Mouse (Mus musculus) forebrain, embryonic 16.5 days (tissue): ENCODE data around the gene Acsbg1. TPM values are rescaled to one million over a fixed set of nuclear protein-coding genes. Genes with fewer than 3 reads are reported as not detected.
A peak's percentile ranks its signal among the peaks of the same experiment; 100 is the strongest.

ENCODE experiments used
- ATAC-seq: fragments of 200-750 bp; cut with Nextera tagmentation; 2 replicates; pipeline ENCODE4 v1.8.0; 2017; ENCODE audit warnings: mild to moderate bottlenecking, moderate library complexity
- H3K27ac ChIP-seq: fragments of 300-500 bp; sonication (generic); 2 replicates; pipeline ENCODE4 v1.5.1; 2014; ENCODE audit warnings: low read length, control low read depth
- H3K27me3 ChIP-seq: fragments of 300-500 bp; sonication (generic); replicated peaks from 2 replicates; pipeline ENCODE4 v1.6.1; 2014; ENCODE audit warnings: low read length; ENCODE audit not compliant: control insufficient read depth, insufficient read depth
- H3K36me3 ChIP-seq: fragments of 300-500 bp; sonication (generic); 2 replicates; pipeline ENCODE4 v1.6.1; 2014; ENCODE audit not compliant: control insufficient read depth, insufficient read depth
- H3K4me1 ChIP-seq: fragments of 300-500 bp; sonication (generic); replicated peaks from 2 replicates; pipeline ENCODE4 v1.6.1; 2014; ENCODE audit warnings: low read length; ENCODE audit not compliant: control insufficient read depth, insufficient read depth
- H3K4me2 ChIP-seq: fragments of 300-500 bp; sonication (generic); 2 replicates; pipeline ENCODE4 v1.6.1; 2014; ENCODE audit warnings: mild to moderate bottlenecking, low read length, control low read depth
- H3K4me3 ChIP-seq: fragments of 300-500 bp; sonication (generic); replicated peaks from 2 replicates; pipeline ENCODE4 v1.5.1; 2014; ENCODE audit warnings: mild to moderate bottlenecking, low read length, control low read depth
- H3K9ac ChIP-seq: fragments of 300-500 bp; sonication (generic); replicated peaks from 2 replicates; pipeline ENCODE4 v1.6.1; 2014; ENCODE audit warnings: low read depth, low read length, control low read depth
- H3K9me3 ChIP-seq: fragments of 300-500 bp; sonication (generic); 2 replicates; pipeline ENCODE4 v1.6.1; 2016; ENCODE audit warnings: low read length; ENCODE audit not compliant: control insufficient read depth
- WGBS: fragments of 180-500 bp; shearing (Covaris S2); extraction: QIAGEN DNeasy Blood & Tissue Kit; methylation state at CpG from one replicate; pipeline ENCODE4 v1.1.7; 2014; 5-methylcytosine and 5-hydroxymethylcytosine counted together
- polyA plus RNA-seq: library from polyadenylated mRNA; unstranded; fragments of >200 nt; fragmentation: Nextera tagmentation; extraction: Ambion mirVana; gene quantifications from 2 replicates; pipeline ENCODE4 v1.2.1, GENCODE M21; 2015

The Acsbg1 gene
- polyA plus RNA-seq, 1 experiment from 2014 or later: 19.5 TPM

- 63% methylated on average over 5 of the region's 5 CpGs for WGBS
- ATAC-seq: no peak
Observed at GRCm38 (mm10) chr9:54637510-54638314, 24.0 kb downstream of the Acsbg1 start.

GRCm38 (mm10) chr9:54633401-54633800 is 28.3 kb downstream of the Acsbg1 start:
- H3K9ac ChIP-seq: no peak overlapping the region
- H3K27ac ChIP-seq: no peak overlapping the region
- no peak for ATAC-seq
- H3K4me3 ChIP-seq: no peak overlapping the region
- WGBS: 83% methylated on average over 2 of the region's 2 CpGs
- H3K4me1 ChIP-seq: no peaks in the 10 kb centered on the region
- no peaks in the 10 kb centered on the region for H3K36me3 ChIP-seq
- no peaks in the 10 kb centered on the region for H3K27me3 ChIP-seq
- no peak overlapping the region for H3K4me2 ChIP-seq
- H3K9me3 ChIP-seq: no peaks in the 10 kb centered on the region

More at GRCm38 (mm10) chr9:54637510-54638314, 24.0 kb downstream of the Acsbg1 start:
- Histone ChIP-seq H3K4me2 (no peak overlapping the region), H3K9ac (no peak overlapping the region), H3K4me1 (no peaks in the 10 kb centered on the region), H3K36me3 (no peaks in the 10 kb centered on the region), H3K4me3 (no peak overlapping the region), H3K9me3 (no peaks in the 10 kb centered on the region), H3K27me3 (no peaks in the 10 kb centered on the region), H3K27ac (no peak overlapping the region)

GRCm38 (mm10) chr9:54630905-54631304 is 30.8 kb downstream of the Acsbg1 start:
- H3K4me1 ChIP-seq: no peaks in the 10 kb centered on the region
- H3K4me2 ChIP-seq: no peak overlapping the region
- H3K4me3 ChIP-seq: no peak overlapping the region
- no peak for ATAC-seq
- no peaks in the 10 kb centered on the region for H3K9me3 ChIP-seq
- H3K9ac ChIP-seq: no peak overlapping the region
- no peaks in the 10 kb centered on the region for H3K36me3 ChIP-seq
- H3K27me3 ChIP-seq: no peaks in the 10 kb centered on the region
- no peak overlapping the region for H3K27ac ChIP-seq

DNA sequence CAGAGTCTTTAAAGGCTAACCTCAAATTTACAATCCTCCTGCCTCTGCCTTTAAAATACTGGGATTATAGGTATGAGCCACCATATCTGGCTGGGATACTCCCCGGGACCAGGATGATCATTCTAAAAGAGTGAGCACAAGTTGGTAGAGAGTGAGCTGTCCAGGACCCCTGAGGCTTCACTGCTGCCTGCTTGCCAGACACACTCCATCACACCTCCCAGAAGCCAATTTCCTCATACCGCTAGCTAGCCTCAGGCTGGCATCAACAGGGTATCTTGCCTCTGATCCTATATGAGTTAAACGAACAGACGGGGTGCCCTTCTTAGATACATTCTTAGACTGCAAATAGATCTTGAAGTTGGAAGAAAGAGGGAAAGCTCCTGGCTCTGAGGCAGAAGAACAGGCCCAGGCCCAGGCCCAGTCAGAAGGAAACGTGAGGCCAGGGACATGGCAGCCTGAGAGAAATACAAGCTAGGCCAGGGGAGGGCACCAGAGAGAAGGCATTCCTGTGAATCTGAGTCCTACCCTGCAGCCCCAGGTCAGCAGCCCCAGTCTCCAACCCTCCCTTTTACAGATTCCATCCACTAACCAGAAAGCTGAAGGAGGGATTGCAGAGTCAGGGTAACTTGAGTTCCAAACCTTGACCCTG is 31.9 kb downstream of the Acsbg1 start:
- WGBS: 72% methylated on average over 5 of the region's 5 CpGs
- Histone ChIP-seq H3K4me3 (no peak overlapping the region), H3K9me3 (no peaks in the 10 kb centered on the region), H3K36me3 (no peaks in the 10 kb centered on the region), H3K27ac (no peak overlapping the region), H3K4me1 (no peaks in the 10 kb centered on the region), H3K9ac (no peak overlapping the region), H3K4me2 (no peak overlapping the region), H3K27me3 (no peaks in the 10 kb centered on the region)
- ATAC-seq: no peak

DNA sequence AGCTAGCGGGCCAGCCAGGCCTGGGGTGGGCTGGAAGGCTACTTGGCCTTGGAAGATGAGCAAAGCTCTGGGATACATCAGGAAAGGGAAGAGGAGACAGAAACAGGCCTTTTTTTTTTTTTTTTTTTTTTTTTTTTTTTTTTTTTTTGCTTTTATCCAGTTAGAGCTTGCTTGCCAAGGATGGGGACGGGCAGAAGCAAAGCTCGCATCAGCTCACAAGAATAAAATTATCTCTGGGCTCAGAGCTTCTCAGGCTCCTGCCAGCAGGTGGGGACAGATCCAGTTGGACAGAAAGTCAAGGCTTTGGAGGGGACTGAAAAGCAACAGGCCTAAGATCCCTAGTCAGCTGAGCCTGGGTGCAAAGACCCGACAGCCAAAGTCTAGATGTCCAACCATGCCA is 32.9 kb downstream of the Acsbg1 start:
- no peak for ATAC-seq
- Histone ChIP-seq H3K27me3 (no peaks in the 10 kb centered on the region), H3K4me2 (no peak overlapping the region), H3K4me1 (no peaks in the 10 kb centered on the region), H3K4me3 (no peak overlapping the region), H3K36me3 (no peaks in the 10 kb centered on the region), H3K27ac (no peak overlapping the region), H3K9me3 (no peaks in the 10 kb centered on the region), H3K9ac (no peak overlapping the region)
- 80% methylated on average over 4 of the region's 4 CpGs for WGBS

DNA sequence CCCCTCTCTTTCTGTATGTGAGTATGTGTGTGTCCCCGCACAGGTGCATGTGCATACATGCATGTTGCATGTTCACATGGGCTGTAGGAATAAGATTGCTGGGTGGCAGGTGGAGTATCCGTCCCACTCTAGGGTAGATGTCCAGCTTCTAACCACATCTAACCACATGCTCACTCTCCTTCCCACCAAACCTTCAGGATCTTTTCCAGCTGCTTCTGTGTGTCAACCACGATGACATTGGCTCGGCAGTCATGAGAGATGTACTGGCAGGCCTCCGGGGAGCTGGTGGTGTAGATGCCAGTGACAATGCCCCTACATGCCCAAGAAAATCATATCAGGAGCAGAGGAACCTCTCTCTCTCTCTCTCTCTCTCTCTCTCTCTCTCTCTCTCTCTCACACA is 34.4 kb downstream of the Acsbg1 start:
- ATAC-seq: no peak
- no peaks in the 10 kb centered on the region for H3K9me3 ChIP-seq
- no peak overlapping the region for H3K9ac ChIP-seq
- no peak overlapping the region for H3K27ac ChIP-seq
- WGBS: 95% methylated on average over 5 of the region's 5 CpGs
- H3K4me2 ChIP-seq: no peak overlapping the region
- H3K4me3 ChIP-seq: no peak overlapping the region
- H3K27me3 ChIP-seq: no peaks in the 10 kb centered on the region
- no peaks in the 10 kb centered on the region for H3K4me1 ChIP-seq
- no peaks in the 10 kb centered on the region for H3K36me3 ChIP-seq

DNA sequence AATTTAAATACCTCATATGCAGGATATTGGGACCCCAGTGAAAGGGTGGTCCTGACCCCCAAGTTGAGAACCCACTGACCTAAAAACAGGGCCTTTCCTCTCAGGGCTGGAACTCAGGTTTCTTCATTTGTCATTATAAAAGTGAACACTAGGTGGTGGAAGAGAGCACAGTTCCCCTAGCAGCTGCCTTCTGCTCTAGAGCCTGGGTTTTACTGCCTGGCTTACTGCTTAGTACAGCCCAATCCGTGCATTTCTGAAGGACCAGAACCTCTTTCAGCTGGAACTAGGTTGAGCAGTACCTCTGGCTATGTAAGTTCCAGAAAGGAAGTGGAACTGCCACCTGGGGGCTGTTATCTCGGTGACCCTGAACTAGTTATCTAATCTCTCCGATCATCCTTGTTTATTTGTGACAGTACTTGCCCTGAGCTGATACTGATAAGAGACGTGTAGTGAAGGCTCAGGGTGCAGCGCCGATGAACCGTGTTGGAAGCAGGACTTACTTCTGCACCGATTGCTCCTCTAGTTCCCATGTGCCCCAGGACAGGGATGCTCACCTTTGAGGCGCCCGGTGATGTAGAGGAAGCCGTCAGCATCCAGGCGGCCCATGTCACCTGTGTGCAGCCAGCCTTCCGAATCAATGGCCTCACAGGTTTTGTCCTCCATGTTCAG is 47.4 kb downstream of the Acsbg1 start:
- Histone ChIP-seq H3K9ac (no peak overlapping the region), H3K9me3 (no peaks in the 10 kb centered on the region), H3K36me3 (no peaks in the 10 kb centered on the region), H3K4me2 (no peak overlapping the region), H3K27ac (no peak overlapping the region), H3K27me3 (no peaks in the 10 kb centered on the region), H3K4me1 (no peaks in the 10 kb centered on the region), H3K4me3 (no peak overlapping the region)
- peak; percentile 50; the same call in 1 of the 2 replicates for ATAC-seq
- WGBS: 73% methylated on average over 13 of the region's 13 CpGs

DNA sequence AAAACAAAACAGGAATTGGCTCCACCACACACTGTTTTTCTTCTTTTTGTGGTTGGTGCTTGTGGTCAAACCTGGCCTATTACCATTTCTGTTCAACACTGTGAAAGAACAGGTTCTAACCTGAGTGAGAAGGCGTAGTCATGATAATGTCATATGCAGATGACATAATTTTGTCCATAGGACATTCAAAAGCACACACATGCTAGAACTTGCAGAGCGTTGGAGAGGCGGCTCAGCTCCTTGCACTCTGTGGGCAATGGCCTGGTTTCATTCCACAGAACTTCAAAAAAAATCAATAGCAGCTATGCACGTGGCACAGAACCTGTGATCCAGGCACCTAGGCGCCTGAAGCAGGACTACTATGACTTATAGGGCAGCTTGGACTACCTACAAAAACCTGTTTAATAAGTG is 48.9 kb downstream of the Acsbg1 start:
- Histone ChIP-seq H3K36me3 (no peaks in the 10 kb centered on the region), H3K9me3 (no peaks in the 10 kb centered on the region), H3K4me1 (no peaks in the 10 kb centered on the region), H3K4me2 (no peak overlapping the region), H3K27ac (no peak overlapping the region), H3K4me3 (no peak overlapping the region), H3K27me3 (no peaks in the 10 kb centered on the region), H3K9ac (no peak overlapping the region)
- WGBS: 77% methylated on average over 5 of the region's 5 CpGs
- no peak for ATAC-seq

GRCm38 (mm10) chr9:54604886-54605285 is 56.8 kb downstream of the Acsbg1 start:
- H3K4me1 ChIP-seq: no peaks in the 10 kb centered on the region
- no peak overlapping the region for H3K27ac ChIP-seq
- no peaks in the 10 kb centered on the region for H3K27me3 ChIP-seq
- ATAC-seq: no peak
- H3K4me3 ChIP-seq: no peak overlapping the region
- no peak overlapping the region for H3K9ac ChIP-seq
- no peaks in the 10 kb centered on the region for H3K9me3 ChIP-seq
- no peak overlapping the region for H3K4me2 ChIP-seq
- peaks cover 23% of the 10 kb centered on the region for H3K36me3 ChIP-seq
- 54% methylated on average over 4 of the region's 4 CpGs for WGBS
